Mouse (Mus musculus) liver, adult 2 months (tissue): ENCODE measurements around the gene Dmbx1. TPM values are rescaled to one million over a fixed set of nuclear protein-coding genes. Genes with fewer than 3 reads are reported as not detected.

ENCODE experiments used
- DNase-seq: peaks from one replicate; pipeline ENCODE4 v3.0.0-alpha.2; 2011; ENCODE audit warnings: low read depth, low spot score; ENCODE audit errors: extremely low read depth
- H3K27ac ChIP-seq: fragments of 200-500 bp; replicated peaks from 2 replicates; pipeline ENCODE4 v1.5.1; 2012; ENCODE audit warnings: low read depth, mild to moderate bottlenecking, control low read depth, inconsistent platforms, low read length; ENCODE audit not compliant: insufficient read depth
- H3K27me3 ChIP-seq: fragments of 200-500 bp; 2 replicates; pipeline ENCODE4 v1.6.1; 2012; ENCODE audit warnings: mild to moderate bottlenecking, moderate library complexity, low read length, inconsistent platforms; ENCODE audit not compliant: control insufficient read depth, insufficient read depth
- H3K36me3 ChIP-seq: fragments of 200-500 bp; 2 replicates; pipeline ENCODE4 v1.6.1; 2012; ENCODE audit warnings: low read length, inconsistent platforms; ENCODE audit not compliant: control insufficient read depth, insufficient read depth
- H3K4me1 ChIP-seq: fragments of 200-500 bp; 2 replicates; pipeline ENCODE4 v1.6.1; 2011; ENCODE audit warnings: low read length; ENCODE audit not compliant: control insufficient read depth, insufficient read depth
- H3K4me3 ChIP-seq: fragments of 200-500 bp; 2 replicates; pipeline ENCODE4 v1.5.1; 2011; ENCODE audit warnings: low read depth, mild to moderate bottlenecking, control low read depth, low read length, moderate library complexity; ENCODE audit not compliant: insufficient read depth
- H3K79me2 ChIP-seq: fragments of 200-500 bp; 2 replicates; pipeline ENCODE4 v1.6.1; 2012; ENCODE audit warnings: inconsistent platforms, mild to moderate bottlenecking, low read length, moderate library complexity; ENCODE audit not compliant: control insufficient read depth, insufficient read depth
- H3K9ac ChIP-seq: fragments of 200-500 bp; 2 replicates; pipeline ENCODE4 v1.6.1; 2012; ENCODE audit warnings: low read depth, mild to moderate bottlenecking, control low read depth, inconsistent platforms, low read length
- CTCF ChIP-seq: fragments of 200-500 bp; IDR thresholded peaks from 2 replicates; pipeline ENCODE4 v1.5.1; 2011; ENCODE audit warnings: low read depth, low read length, control low read depth
- POLR2A ChIP-seq: fragments of 200-500 bp; IDR thresholded peaks from 2 replicates; pipeline ENCODE4 v1.6.1; 2011; ENCODE audit warnings: low read length, control low read depth; ENCODE audit not compliant: insufficient read depth; ENCODE audit errors: extremely low read depth
- WGBS: fragments of 180-500 bp; shearing (Covaris S2); methylation state at CpG from one replicate; pipeline ENCODE4 v1.1.7; 2018; 5-methylcytosine and 5-hydroxymethylcytosine counted together
- polyA plus RNA-seq: library from polyadenylated mRNA; depleted of rRNA; stranded (reverse); fragments of >200 nt; gene quantifications from 2 replicates; pipeline ENCODE4 v1.2.3, GENCODE M21; 2012
- total RNA-seq: library from RNA; depleted of rRNA; stranded (reverse); fragments of >200 nt; gene quantifications from 2 replicates; pipeline ENCODE4 v1.2.3, GENCODE M21; 2014

Gene Dmbx1
- total and polyA plus RNA-seq, 2 experiments = not detected

DNA sequence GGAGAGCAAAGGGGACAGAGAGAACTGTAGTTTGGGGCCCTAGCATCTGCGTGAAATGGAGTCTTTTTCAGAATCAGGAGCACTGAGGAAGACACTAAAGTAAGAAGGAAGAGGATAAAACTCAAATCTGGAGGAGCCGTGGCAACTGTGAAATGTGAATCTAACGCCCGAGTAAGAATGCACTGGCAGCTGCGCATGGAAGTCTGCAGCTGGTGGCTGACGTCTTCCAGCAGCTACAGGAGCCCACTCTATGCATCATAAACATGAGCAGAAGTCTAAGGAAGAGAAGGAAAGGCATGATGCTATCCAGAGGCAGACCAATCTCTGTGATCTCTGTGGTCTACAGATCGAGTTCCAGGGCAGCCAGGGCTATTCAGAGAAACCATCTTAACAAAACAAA, 12.1 kb downstream of the Dmbx1 start:
- WGBS = 64% methylated on average over 7 of the region's 7 CpGs

DNA sequence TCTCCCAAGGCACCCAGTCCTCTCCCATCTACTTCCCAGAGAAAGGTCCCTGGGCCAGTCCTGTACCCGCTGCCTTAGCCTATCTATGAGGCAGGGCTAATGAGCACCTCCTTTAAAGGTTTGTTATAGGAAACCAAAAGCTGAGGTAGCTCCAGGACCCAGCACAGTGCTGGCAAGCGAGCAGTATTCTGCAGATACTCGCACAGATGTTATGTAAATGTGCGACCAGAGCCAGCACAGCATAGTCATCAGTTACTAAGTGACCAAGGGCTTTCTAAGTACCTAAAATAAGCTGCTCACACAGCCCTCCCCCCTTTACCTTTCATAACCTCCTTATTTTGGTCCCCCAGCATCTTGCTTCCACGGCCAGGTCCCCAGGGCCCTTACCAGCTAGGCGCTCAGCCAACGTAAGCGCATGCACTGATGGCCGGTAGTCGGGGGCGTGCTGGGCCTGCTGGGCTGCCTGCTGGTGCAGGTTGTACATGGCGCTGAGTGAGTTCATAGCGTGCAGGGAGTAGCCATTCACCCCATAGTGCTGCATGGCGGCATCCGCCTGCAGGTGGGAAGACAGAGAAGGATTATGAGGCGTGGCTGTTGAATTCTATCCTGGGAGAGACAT, 16.4 kb downstream of the Dmbx1 start:
- 78% methylated on average over 16 of the region's 16 CpGs for WGBS
- no peak for DNase-seq
- Histone ChIP-seq H3K9ac (no peak overlapping the region), H3K79me2 (no peaks in the 10 kb centered on the region), H3K27ac (no peak overlapping the region), H3K4me3 (no peak overlapping the region), H3K36me3 (no peaks in the 10 kb centered on the region), H3K27me3 (no peaks in the 10 kb centered on the region), H3K4me1 (no peaks in the 10 kb centered on the region)
- TF ChIP-seq POLR2A (no peak), CTCF (no peak)

More for the DNA sequence above, 12.1 kb downstream of the Dmbx1 start:
- H3K4me1 ChIP-seq = no peaks in the 10 kb centered on the region
- DNase-seq = no peak
- no peaks in the 10 kb centered on the region for H3K79me2 ChIP-seq
- H3K36me3 ChIP-seq = no peaks in the 10 kb centered on the region
- TF ChIP-seq POLR2A (no peak), CTCF (no peak)
- H3K4me3 ChIP-seq = no peak overlapping the region
- no peak overlapping the region for H3K27ac ChIP-seq
- no peaks in the 10 kb centered on the region for H3K27me3 ChIP-seq
- H3K9ac ChIP-seq = no peak overlapping the region

DNA sequence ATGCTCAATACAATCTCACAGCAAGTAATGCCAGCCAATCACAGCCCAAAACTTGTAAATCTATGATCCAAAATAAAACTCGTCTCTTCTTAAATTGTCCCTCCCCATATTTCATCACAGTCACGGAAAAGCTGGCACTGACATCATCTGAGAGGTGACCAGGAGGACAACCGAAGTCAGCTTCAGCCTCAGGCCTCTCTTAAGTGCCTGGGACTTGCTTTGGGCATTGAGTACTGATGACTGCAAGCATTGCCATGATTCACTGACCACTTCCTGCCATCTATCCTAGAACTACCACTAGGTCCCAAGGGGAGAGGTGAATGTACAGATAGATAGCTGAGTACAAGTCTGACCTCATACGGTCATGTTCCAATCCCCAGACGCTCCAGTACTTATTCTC, 17.0 kb downstream of the Dmbx1 start:
- H3K36me3 ChIP-seq = no peaks in the 10 kb centered on the region
- H3K9ac ChIP-seq = no peak overlapping the region
- H3K4me1 ChIP-seq = no peaks in the 10 kb centered on the region
- WGBS = 86% methylated on average over 5 of the region's 5 CpGs
- H3K79me2 ChIP-seq = no peaks in the 10 kb centered on the region
- TF ChIP-seq CTCF (no peak), POLR2A (no peak)
- H3K4me3 ChIP-seq = no peak overlapping the region
- DNase-seq = no peak
- H3K27me3 ChIP-seq = peaks cover 4% of the 10 kb centered on the region; the same call in 1 of the 2 replicates
- no peak overlapping the region for H3K27ac ChIP-seq

DNA sequence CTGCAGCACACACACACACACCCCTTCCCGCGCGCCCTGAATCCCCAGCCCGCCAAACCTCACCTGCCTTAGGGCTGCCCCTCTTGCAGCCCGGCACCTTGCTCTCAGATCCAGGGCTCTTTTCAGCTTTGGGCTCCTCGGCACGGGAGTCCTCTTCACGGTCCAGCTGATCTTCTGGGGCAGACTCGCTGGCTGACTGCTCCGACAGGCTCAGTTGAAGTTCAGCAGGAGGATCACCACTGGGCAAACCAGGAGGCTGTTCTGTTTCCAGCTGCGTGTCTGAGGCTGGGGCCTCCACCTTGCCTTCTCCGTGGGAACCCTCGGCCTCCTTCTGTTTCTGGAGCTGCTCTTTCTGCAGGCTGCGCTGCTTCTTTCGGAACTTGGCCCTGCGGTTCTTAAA, 19.8 kb downstream of the Dmbx1 start:
- WGBS = 87% methylated on average over 16 of the region's 16 CpGs
- Histone ChIP-seq H3K36me3 (no peaks in the 10 kb centered on the region), H3K27me3 (peaks cover 4% of the 10 kb centered on the region; the same call in 1 of the 2 replicates), H3K4me3 (no peak overlapping the region), H3K79me2 (no peaks in the 10 kb centered on the region), H3K9ac (no peak overlapping the region), H3K4me1 (no peaks in the 10 kb centered on the region), H3K27ac (no peak overlapping the region)
- no peak for DNase-seq
- no peak for TF ChIP-seq CTCF
- no peak for TF ChIP-seq POLR2A

DNA sequence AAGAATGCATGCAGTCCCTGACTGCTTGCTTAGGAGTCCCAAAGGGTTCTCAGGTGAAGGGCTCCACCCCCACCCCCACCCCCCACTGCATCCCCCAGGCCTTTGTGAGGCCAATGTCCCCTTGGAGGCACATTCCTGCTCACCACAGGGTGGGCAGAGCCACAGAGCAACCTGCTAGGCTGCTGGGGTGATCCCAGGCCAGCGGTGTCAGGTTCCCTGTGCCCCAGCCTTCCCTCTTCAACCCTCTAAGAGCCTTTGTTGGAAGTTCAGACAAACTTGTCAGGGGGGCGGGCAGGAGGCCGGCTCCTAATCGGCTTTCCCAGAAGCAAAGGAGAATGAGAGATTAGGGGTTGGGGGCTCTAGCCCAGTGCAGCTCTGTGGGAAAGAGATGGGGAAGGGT, 28.1 kb downstream of the Dmbx1 start:
- no peak for DNase-seq
- H3K36me3 ChIP-seq = no peaks in the 10 kb centered on the region
- H3K27me3 ChIP-seq = no peaks in the 10 kb centered on the region
- no peak overlapping the region for H3K27ac ChIP-seq
- TF ChIP-seq POLR2A = no peak
- H3K4me1 ChIP-seq = peaks cover 9% of the 10 kb centered on the region; the same call in 1 of the 2 replicates
- no peaks in the 10 kb centered on the region for H3K79me2 ChIP-seq
- H3K4me3 ChIP-seq = no peak overlapping the region
- 32% methylated on average over 4 of the region's 4 CpGs for WGBS
- no peak overlapping the region for H3K9ac ChIP-seq

DNA sequence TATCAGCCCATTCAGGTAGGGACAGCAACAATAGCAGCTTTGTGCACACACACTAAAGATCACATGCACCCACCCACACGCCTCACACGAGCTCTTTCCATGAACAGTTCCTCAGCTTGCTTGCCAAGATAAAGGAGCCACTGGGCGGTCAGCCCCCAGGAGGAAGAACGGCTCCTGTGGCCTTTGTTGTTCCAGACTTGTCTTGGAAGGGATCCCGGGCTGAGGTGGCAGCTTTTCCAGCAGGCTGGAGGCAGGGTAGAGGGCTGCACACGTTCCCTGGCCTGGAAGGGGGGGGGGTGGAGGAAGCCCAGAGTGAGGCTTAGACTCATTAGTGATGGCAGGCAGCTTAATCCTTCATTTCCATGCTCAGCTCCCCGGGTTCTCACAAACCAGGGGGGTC, 31.1 kb downstream of the Dmbx1 start:
- no peaks in the 10 kb centered on the region for H3K36me3 ChIP-seq
- H3K9ac ChIP-seq = no peak overlapping the region
- H3K4me1 ChIP-seq = peaks cover 9% of the 10 kb centered on the region; the same call in 1 of the 2 replicates
- DNase-seq = peak; percentile 56
- no peaks in the 10 kb centered on the region for H3K27me3 ChIP-seq
- H3K4me3 ChIP-seq = no peak overlapping the region
- H3K79me2 ChIP-seq = no peaks in the 10 kb centered on the region
- WGBS = 26% methylated on average over 7 of the region's 7 CpGs
- H3K27ac ChIP-seq = no peak overlapping the region
- no peak for TF ChIP-seq CTCF
- TF ChIP-seq POLR2A = no peak
